Mouse (Mus musculus): ENCODE results near the gene Tcl1b3.
"Not testable (repeated sequence)": the region's sequence is repeated elsewhere in the genome, so short reads cannot be mapped to it uniquely, and the experiment has no call there.

The Tcl1b3 gene

DNA sequence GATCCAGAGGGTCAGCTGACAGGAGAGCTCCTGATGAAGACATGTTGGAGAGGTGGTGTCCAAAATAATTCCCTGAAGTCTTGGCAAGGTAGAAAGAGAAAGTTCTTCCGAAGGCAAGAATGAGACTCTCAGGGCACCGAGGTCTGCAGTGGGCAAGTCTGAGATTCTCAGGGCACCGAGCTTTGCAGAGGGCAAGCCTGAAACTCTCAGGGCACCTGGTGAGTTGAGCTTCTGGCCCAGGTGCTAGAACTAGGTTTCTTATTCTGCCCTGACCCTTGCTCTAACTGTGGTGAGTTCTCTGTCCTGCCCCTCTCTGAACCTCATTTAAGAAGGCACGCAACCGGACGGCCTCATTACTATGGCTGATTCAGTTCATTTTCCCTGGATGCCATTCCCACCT, at the start of gene Tcl1b3:
TSS of gene Tcl1b3 (plus strand) at position 301 of the 400 bp plus-strand sequence.
- DNase-seq (ENCODE audit: low read depth): not testable (repeated sequence)

DNA sequence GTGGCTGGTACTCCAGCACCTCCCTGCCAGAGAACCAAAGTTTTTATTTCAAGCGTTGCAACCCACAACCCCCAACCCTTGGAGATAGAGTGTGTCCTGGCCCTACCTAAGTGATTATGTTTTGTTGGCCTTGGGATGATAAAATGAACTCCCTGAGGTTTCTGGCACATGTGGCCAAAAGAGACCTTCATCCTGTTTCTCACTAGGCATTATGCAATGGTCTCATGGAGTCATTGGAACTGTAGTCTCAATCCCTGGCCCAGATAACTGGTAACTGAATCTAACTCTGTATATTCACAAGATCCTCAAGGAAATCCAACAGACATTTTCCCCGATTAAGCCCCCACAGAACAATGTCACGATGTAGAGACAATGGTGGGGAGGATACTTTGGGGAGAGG, 47.7 kb upstream of the Tcl1b3 start:
- no peak for DNase-seq (ENCODE audit: low read depth)

DNA sequence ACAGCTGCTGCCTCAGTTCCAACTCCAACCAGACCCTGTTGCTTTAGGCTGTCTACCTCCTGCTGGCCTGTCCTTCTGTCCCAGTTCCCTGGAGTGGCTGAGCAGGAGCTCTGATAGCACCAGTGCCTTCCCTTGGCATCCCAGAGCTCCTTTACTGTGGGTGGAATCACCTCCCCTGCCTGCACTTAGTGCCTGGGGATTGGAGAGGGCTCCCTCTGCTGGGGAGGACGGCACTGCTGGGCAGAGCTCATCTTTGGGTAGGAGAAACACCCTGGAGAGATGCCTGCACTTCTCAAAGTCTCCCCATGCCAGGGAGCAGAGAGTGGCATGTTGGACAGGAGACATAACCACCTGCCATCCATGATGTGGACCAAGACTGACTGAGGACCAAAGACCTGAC, 45.9 kb upstream of the Tcl1b3 start:
- DNase-seq (ENCODE audit: low read depth): not testable (repeated sequence)

DNA sequence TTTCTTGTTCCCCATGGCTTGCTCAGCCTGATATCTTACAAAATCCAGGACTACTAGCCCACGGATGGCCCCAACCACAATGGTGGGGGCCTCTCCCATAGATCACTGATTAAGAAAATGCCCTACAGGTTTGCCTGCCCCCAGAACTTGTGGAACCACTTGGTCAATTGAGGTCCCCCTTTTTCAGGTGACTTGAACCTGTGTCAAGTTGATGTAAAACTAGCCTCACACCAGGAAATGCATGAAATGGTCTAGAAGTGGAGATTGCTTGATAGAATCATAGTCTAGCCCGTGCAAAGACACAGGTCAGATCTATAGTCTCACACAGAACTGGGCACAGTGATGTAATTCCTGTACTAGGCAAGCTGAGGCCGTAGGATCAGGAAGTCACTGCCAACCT, 45.1 kb upstream of the Tcl1b3 start, which contains the start of gene Tcl1b2:
TSS of gene Tcl1b2 (plus strand) at position 301 of the 400 bp plus-strand sequence.
- no peak for DNase-seq (ENCODE audit: low read depth)

DNA sequence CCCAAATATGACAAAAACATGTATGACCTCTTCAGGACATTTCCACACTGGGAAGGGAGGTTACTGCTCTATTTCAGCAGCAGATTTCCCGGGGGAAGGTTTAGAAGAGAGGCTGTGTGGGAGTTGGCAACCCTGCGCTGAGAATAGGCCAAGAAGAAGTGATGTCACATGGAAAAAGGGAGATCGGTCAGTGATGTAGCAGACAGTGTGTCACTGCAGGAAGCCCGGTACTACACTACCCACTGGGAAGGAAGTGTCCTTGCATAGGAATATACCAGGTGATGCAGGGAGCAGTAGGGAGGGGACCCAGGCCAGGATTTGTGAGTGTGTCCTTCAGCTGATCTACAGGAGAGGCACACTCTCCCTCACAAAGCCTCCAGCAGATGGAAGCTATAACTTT, 35.6 kb upstream of the Tcl1b3 start:
- not testable (repeated sequence) for DNase-seq (ENCODE audit: low read depth)

DNA sequence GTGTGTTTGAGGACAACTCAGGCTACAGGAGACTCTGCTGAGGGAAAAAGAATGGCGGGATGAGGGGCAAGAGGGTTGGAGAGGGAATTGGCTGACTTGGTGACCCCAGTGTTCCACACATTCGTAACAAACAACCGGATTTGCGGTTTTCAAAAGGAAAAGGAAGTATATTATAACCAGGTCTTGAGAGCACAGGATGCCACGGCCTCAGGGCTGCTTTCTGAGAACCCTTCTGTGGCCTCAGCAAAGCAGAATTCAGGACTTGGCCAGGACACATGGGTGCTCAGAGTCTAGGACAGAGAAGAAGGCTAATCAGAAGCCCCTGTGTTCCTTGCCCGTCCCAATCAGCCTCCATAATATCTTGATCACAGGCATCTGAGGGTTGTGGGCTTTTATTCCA, 32.0 kb upstream of the Tcl1b3 start:
- DNase-seq (ENCODE audit: low read depth): no peak

DNA sequence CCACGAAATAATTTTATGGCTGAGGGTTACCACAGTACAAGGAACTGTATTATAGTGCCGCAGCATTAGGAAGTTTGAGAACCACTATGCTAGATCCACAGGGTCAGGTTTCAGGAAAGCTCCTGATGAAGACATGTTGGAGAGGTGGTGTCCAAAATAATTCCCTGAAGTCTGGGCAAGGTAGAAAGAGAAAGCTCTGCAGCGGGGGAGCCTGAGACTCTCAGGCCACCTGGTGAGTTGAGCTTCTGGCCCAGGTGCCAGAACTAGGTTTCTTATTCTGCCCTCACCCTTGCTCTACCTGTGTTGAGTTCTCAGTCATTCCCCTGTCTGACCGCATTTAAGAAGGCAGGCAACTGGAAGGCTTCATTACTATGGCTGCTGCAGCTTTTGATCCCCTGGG, 31.5 kb upstream of the Tcl1b3 start, which contains the start of gene Tcl1b1:
TSS of gene Tcl1b1 (plus strand) at position 301 of the 400 bp plus-strand sequence.
- no peak for DNase-seq (ENCODE audit: low read depth)

DNA sequence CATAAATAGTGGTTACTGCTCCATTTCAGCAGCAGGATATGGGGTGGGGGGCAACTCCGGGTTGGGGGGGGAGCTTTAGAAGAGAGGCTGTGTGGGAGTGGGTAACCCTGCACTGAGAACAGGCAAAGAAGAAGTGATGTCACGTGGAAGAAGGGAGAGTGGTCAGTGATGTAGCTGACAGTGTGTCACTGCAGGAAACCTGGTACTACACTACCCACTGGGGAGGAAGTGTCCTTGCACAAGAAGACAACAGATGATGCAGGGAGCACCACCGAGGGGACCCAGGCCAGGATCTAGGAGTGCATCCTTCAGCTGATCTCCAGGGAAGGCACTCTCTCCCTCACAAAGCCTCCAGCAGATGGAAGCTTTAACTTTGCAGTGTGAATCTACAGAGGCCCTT, 24.1 kb upstream of the Tcl1b3 start:
- no peak for DNase-seq (ENCODE audit: low read depth)

DNA sequence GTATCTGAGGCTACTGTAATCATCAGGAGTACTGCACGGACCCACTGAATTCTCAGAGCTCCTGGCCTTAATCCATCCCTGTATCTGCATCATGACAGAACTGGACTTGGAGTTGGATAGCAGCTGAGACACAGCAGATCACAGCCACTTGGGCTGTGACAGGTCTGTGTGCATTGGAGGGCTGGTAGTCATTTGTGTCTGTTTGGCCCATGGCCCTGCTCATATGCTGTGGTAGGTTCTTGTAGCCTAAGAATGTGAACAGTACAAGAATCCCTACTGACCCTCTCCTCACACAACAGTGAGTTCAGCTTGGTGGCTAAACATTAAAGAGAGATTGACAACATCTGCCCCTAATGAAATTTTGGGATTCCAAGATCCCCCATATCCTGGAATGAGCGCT, 17.5 kb upstream of the Tcl1b3 start:
- no peak for DNase-seq (ENCODE audit: low read depth)

DNA sequence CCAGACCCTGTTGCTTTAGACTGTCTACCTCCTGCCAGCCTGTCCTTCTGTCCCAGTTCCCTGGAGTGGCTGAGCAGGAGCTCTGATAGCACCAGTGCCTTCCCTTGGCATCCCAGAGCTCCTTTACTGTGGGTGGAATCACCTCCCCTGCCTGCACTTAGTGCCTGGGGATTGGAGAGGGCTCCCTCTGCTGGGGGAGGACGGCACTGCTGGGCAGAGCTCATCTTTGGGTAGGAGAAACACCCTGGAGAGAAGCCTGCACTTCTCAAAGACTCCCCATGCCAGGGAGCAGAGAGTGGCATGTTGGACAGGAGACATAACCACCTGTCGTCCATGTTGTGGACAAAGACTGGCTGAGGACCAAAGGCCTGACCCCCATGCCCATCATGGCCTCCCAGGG, 16.5 kb upstream of the Tcl1b3 start:
- DNase-seq (ENCODE audit: low read depth): not testable (repeated sequence)

DNA sequence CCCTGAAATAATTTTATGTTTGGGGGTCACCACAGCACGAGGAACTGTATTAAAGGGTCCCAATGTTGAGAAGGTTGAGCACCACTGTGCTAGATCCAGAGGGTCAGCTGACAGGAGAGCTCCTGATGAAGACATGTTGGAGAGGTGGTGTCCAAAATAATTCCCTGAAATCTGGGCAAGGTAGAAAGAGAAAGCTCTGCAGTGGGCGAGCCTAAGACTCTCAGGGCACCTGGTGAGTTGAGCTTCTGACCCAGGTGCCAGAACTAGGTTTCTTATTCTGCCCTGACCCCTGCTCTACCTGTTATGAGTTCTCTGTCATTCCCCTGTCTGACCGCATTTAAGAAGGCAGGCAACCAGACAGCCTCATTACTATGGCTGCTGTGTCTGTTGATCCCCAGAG, 14.8 kb upstream of the Tcl1b3 start, which contains the start of gene Tcl1b5:
TSS of gene Tcl1b5 (plus strand) at position 301 of the 400 bp plus-strand sequence.
- DNase-seq (ENCODE audit: low read depth): not testable (repeated sequence)

DNA sequence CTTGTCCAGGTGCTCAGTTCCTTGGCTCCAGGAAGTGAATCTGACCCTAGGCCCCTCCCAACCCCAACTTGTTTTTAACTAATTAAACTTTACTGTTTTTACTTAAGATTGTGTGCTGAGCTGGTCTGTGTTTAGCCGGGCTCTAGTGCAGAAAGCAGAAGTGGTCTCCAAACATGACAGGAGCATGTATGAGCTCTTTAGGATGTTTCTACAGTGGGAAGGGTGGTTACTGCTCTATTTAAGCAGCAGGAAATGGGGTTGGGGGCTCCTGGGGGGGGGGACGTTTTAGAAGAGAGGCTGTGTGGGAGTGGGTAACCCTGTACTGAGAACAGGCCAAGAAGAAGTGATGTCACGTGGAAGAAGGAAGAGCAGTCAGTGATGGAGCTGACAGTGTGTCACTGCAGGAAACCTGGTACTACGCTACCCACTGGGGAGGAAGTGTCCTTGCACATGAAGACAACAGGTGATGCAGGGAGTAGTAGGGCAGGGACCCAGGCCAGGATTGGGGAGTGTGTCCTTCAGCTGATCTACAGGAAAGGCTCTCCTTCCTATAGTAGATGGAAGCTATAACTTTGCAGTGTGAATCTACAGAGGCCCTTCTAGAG, 9.7 kb upstream of the Tcl1b3 start:
- not testable (repeated sequence) for DNase-seq (ENCODE audit: low read depth)

DNA sequence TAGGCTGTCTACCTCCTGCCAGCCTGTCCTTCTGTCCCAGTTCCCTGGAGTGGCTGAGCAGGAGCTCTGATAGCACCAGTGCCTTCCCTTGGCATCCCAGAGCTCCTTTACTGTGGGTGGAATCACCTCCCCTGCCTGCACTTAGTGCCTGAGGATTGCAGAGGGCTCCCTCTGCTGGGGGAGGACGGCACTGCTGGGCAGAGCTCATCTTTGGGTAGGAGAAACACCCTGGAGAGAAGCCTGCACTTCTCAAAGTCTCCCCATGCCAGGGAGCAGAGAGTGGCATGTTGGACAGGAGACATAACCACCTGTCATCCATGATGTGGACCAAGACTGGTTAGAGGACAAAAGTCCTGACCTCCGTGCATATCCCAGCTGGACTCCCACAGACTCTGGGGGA, 1.9 kb upstream of the Tcl1b3 start:
- not testable (repeated sequence) for DNase-seq (ENCODE audit: low read depth)

DNA sequence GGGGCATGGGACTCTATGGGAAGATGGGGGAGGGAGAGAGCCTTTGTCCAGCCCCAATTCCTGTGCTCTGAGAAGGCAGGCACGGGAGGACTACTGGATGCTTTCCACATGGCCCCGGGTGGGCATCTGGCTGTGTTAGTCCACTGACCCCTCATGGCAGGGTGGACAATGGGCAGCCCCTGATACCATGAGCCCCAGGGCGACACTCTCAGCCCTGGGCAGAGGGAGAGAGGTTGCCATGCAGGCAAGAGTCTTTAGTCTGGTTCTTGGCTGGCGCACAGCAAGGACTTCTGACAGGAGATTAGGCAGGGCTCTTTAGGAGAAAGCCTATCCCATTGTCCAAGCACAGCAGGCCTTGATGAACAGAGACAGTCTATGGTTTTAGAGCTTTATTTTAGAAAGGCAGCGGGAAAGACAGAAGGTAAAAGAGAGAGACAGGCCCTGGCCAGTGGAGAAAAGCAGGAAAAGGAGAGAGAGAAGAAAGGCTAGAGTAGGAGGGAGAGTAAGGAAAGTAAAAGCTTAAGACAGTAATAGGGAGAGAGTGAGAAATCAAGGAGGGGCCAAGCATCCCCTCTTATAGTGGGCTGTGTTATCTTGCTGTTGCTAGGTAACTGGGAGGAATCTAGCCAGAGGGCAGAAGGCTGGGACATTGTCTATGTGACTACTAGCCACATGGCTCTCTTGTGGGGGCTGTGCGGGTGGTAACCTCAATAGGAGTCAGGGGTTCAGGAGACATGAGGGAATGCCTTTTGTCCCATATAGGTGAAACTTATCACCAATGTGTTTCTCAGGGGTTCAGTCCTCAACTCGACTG, 9.0 kb downstream of the Tcl1b3 start:
- DNase-seq (ENCODE audit: low read depth): not testable (repeated sequence)

DNA sequence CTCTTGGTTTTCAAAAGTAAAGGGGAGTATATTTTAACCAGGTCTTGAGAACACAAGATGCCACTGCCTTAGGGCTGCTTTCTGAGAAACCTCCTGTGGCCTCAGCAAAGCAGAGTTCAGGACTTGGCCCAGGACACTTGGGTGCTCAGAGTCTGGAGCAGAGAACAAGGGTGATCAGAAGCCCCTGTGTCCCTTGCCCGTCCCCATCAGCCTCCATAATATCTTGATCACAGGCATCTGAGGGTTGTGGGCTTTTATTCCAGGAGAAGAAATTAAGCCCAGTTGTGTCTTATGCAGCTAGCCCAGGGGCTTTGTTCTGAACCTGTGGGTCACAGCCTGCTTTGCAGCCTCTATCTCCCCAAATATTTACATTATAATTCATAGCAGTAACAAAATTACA, 10.8 kb downstream of the Tcl1b3 start, which contains the start of gene Tcl1b4:
TSS of gene Tcl1b4 (plus strand) at position 301 of the 400 bp plus-strand sequence.
- not testable (repeated sequence) for DNase-seq (ENCODE audit: low read depth)

DNA sequence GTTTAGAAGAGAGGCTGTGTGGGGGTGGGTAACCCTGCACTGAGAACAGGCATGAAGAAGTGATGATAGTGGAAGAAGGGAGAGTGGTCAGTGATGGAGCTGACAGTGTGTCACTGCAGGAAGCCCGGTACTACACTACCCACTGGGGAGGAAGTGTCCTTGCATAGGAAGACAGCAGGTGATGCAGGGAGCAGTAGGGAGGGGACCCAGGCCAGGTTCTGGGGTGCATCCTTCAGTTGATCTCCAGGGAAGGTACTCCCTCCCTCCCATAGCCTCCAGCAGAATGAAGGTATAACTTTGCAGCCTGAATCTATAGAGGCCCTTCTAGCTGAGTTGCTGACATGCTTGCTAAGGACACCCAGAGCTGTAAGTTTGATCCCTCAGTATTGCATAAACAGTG, 16.2 kb downstream of the Tcl1b3 start:
- DNase-seq (ENCODE audit: low read depth): no peak

DNA sequence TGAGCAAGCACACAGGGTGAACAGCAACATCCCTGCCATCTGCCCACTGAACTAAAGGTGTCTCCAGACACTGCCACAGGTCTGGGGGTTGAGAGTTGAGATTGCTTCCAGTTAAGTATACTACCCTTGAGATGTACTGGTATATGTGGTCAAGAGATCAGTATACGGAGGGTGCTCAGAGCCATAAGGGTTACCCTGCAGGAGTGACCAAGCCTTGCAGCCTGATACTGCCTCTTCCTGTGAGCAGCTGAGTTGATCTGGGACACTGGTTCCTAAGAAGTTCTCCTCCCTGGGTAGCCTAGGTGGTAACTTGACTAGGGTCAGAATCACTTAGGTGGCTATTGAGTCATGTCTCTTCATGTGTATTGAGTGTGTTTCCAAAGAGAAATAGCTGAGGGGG, 17.6 kb downstream of the Tcl1b3 start:
- DNase-seq (ENCODE audit: low read depth): no peak

DNA sequence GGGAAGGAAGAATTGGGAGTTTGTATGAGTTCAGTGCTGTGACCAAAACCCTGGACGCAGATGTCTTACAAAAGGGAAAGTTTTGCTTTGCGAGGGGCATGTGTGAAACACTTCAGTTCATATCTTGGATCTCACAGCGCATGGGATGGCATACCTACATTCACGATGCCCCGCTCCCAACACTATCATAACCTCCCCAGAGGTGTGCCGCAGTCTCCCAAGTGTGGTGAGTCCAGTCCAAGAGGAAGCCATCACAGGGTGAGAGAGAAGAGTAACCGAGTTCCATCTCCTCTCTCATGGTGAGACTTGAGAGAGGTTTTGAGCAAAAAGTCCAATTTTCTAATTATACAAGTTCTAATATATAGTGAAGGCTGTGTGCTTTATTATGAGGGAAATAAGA, 18.4 kb downstream of the Tcl1b3 start:
- no peak for DNase-seq (ENCODE audit: low read depth)

DNA sequence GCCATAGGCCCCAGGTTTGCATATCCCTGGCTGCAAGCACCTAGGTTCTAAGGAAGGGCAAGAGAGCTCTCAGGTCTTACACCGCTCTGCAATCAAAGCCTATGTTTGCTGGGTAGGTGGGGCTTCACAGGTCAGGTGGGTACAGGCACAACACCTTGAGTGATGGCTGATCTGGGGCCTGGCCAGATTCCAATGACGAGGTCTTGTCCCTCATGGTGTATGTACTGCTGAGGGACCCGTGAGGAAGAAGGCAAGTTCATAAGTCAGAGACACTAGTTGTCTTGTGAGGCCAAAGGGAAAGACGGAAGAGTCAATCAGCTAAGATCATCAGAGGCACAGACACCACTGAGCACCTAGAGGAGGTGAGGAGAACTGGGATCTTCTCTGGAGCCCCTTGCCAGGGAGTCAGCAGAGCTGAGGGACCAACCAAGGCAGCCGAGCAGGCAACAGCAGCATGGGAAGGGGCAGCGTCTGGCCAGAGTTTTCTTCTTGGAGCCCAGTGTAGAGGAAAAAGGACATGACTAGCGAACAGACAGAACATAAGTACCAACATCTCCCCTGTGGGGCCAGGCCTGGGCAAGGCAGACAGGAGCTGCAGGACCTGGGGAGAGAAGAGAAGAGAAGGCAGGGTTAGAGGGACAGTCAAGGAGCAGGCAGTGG, 26.4 kb downstream of the Tcl1b3 start:
- DNase-seq (ENCODE audit: low read depth): no peak

DNA sequence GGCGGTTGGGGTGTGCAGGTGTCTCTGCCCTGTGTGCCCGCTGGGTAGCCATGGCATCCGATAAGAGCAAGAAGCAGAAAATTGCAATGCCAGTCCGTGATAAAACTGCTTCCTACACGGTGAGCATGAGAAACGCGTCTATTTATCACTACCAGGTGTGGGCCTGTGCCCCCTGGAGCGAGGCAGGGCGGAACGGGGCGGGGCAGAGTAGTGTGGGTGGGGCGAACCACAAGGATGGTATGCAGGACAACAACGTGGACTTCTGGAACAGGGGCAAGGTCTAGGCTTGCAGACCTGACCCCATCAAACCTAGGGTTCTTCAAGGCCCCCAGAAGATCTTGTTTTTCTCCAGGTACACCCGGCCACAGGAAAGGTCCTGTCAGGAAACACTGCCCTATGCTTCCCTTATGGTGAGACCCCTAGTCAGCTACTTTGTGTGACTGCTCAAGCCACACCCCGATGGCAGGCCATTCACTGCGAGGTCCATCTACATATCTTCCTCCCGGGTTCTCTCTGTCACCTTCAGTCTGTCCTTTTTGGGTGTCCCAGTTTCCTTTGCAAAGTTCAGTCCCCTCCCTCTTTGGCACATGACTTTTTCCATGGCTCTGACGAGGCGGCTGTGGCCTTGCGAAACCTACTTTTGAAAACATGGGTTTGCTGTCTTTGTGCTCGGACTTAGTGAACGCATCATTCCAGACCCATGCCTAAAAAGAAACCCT, 31.9 kb downstream of the Tcl1b3 start, which contains the start of gene Tcl1:
TSS of gene Tcl1 (minus strand) at position 193 of the 719 bp plus-strand sequence.
- no peak for DNase-seq (ENCODE audit: low read depth)

DNA sequence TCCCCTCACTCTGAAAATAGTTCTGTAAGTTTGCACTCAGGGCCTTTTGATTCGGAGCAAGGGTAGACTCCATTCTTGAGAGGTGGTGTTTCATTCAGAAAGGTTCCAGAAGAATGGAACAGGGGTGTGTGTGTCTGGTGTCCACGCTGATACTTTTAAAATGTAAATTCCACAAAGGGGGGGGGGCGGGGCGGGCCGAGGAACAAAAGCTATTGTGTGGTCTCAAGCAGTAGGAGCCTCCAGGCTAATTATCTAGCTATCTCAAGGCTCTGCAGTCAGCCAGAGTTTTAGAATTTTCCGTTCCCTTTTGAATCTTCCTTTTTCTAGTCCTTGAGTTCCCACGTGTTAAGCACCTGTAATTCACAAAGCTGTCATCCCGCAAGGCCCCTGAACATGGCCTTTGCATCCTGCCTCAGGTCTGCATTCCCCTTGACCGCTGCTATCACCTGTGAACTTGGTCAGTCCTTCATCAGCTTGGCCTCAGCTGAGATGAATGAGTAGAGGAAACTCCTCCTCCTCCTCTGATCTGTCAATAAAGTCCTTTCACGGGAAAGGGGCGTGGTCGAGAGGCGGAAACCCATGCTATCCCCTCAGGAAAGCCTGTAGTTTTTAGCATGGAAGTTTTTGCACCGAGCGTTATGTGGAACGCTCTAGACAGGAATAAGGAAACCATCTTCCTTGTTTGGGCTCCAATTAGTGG, 33.9 kb downstream of the Tcl1b3 start:
- DNase-seq (ENCODE audit: low read depth): no peak

Measured in fibroblast of lung, adult 2 months (primary cell).